Mouse (Mus musculus) bone marrow, adult 2 months (tissue): ENCODE measurements at regions not wholly inside any gene's neighbourhood (a gene's known extent, or its start where the extent isn't known, plus 50 kb on each side); places are given as distances from the start of the nearest gene placed in this dataset.

ENCODE experiments used
- H3K27ac ChIP-seq: fragments of 200-500 bp; 2 replicates; pipeline ENCODE4 v1.5.1; 2012; ENCODE audit warnings: low read depth, mild to moderate bottlenecking, control low read depth, inconsistent platforms, low read length; ENCODE audit not compliant: control insufficient read depth, poor library complexity, insufficient read depth
- H3K4me1 ChIP-seq: fragments of 200-500 bp; 2 replicates; pipeline ENCODE4 v1.6.1; 2011; ENCODE audit warnings: low read length; ENCODE audit not compliant: control insufficient read depth, insufficient read depth
- H3K4me3 ChIP-seq: fragments of 200-500 bp; replicated peaks from 2 replicates; pipeline ENCODE3; 2011; ENCODE audit warnings: mild to moderate bottlenecking, low read depth, low read length, control low read depth; ENCODE audit not compliant: control insufficient read depth
- CTCF ChIP-seq: fragments of 200-500 bp; IDR thresholded peaks from 2 replicates; pipeline ENCODE4 v1.5.1; 2011; ENCODE audit warnings: low read length, control low read depth; ENCODE audit not compliant: control insufficient read depth, insufficient read depth
- POLR2A ChIP-seq: fragments of 200-500 bp; IDR thresholded peaks from 2 replicates; pipeline ENCODE4 v1.6.1; 2011; ENCODE audit warnings: low read depth, mild to moderate bottlenecking, control low read depth, low read length, borderline replicate concordance; ENCODE audit not compliant: control insufficient read depth
- WGBS: fragments of 180-500 bp; shearing (Covaris S2); methylation state at CpG from one replicate; pipeline ENCODE4 v1.1.7; 2018; 5-methylcytosine and 5-hydroxymethylcytosine counted together

DNA sequence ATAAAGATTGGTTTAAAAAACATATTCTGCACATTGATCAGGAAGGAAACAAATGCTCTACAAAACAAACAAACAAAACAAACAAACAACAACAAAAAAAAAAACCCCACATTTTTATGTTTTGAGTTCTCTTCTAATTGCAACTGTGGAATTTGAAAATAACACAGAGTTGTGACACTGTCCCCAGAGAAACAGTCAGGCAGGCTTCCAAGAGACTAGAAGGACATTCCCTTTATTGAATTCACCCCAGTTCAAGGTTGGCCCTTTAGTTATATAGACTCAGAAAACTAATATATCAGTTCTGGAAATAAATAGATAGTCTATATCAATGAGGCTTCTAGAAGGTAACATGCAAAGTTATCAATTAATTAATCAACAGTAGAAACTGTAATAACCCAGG, 495.4 kb upstream of the Tusc1 start:
- Histone ChIP-seq H3K27ac (no peak overlapping the region), H3K4me1 (no peaks in the 10 kb centered on the region), H3K4me3 (no peak overlapping the region)
- TF ChIP-seq POLR2A (no peak), CTCF (no peak)

DNA sequence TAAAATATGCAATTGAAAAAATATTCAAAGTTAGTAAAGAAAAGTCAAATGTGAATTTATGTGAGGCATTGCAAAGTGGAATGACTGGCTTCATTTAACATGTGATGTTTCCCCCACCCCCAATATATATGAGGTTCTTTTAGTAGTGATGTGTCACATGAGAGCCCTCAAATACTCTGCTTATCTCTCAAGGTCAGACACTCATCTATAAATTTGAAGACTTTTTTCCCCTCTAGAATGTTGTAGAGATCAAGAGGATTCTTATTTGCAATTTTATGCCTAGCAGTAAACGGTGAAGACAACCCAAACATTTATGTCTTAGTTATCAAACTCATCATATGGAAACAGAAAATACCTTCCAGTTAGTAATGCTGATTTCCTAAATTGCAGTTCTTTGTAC, 457.8 kb upstream of the Tusc1 start:
- Histone ChIP-seq H3K27ac (no peak overlapping the region), H3K4me3 (no peak overlapping the region), H3K4me1 (no peaks in the 10 kb centered on the region)
- 67% methylated on average over 1 of the region's 1 CpGs for WGBS
- TF ChIP-seq CTCF = no peak
- TF ChIP-seq POLR2A = no peak

DNA sequence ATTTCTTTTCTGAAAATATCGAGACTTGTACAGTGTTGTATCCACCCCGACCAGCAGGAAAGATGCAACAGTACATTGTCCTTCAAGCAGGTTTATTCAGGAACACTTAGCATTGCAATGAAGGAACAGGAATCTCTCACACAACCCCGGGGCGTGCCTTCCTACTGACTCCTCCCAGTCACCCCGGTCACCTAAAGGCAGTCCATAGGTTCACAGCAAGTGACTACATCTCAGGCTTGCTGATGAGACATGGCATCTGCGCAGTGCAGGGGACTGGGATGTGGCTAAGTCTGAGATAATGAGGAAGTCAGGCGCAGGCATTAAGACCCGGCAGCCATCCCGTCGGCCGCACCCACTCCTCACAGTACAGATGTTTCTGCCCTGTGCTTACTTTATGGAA, 454.8 kb upstream of the Tusc1 start:
- Histone ChIP-seq H3K4me3 (no peak overlapping the region), H3K4me1 (no peaks in the 10 kb centered on the region), H3K27ac (no peak overlapping the region)
- no peak for TF ChIP-seq POLR2A
- no peak for TF ChIP-seq CTCF
- WGBS = 74% methylated on average over 11 of the region's 11 CpGs

DNA sequence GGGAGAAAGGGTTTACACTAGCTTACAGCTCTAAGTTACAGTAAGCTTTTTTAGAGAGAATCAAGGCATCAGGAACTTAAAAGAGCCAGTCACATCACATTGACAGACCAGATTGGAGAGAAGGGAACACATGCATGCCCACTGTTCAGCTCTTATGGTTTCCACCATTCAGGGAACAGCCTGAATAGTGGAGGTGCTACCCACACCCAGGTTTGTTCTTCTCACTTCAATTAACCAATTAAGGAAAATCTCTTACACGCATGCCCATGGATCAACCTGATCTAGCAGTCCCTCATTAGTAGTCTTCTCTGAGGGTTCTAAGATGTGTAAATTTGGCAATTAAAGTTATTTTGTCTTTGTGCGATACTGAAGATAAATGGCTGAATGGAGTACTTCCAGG, 419.2 kb upstream of the Tusc1 start:
- WGBS = 83% methylated on average over 2 of the region's 2 CpGs
- no peak overlapping the region for H3K27ac ChIP-seq
- H3K4me1 ChIP-seq = no peaks in the 10 kb centered on the region
- TF ChIP-seq POLR2A (no peak), CTCF (no peak)
- no peak overlapping the region for H3K4me3 ChIP-seq

DNA sequence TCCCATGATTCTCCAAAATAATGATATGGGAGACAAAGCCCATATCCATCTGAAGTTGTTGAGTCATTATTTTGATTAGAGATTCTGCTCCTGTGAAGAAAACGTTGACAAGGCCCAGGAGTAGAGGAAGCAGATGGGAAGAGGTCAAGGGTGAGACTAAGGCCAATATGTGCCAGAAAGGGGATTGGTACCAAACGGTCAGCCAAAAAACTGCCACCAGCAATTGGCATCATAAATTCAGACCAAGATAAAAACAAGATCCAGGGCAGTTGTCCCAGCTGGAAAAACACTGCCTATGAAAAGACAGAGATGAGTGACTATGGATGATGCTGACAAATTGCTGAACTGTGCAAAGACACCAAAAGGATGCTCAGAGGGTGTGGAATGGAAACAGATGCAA, 411.0 kb upstream of the Tusc1 start:
- H3K4me1 ChIP-seq = no peaks in the 10 kb centered on the region
- TF ChIP-seq POLR2A = no peak
- TF ChIP-seq CTCF = no peak
- no peak overlapping the region for H3K4me3 ChIP-seq
- WGBS = 52% methylated on average over 2 of the region's 2 CpGs
- H3K27ac ChIP-seq = no peak overlapping the region

DNA sequence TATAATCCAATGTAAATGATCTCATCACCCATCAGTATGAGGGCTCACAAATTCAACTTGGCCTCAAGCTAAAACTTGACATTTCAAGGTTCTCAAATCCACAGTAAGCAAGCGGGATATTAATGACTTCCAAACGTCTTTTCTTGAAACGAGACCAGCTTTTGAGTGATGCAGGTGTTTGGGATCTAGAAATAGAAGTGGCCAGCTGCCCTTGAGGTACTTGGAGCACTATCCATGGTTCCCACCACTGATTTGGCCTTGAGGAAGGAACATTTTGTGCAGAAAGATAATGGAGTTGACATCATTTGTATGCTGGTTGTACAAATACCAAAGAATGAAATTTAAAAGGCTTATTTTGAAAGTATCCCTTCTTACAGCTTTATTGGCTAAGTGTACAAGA, 378.4 kb upstream of the Tusc1 start:
- TF ChIP-seq POLR2A (no peak), CTCF (no peak)
- Histone ChIP-seq H3K27ac (no peak overlapping the region), H3K4me1 (no peaks in the 10 kb centered on the region), H3K4me3 (no peak overlapping the region)
- WGBS = 75% methylated on average over 3 of the region's 3 CpGs

DNA sequence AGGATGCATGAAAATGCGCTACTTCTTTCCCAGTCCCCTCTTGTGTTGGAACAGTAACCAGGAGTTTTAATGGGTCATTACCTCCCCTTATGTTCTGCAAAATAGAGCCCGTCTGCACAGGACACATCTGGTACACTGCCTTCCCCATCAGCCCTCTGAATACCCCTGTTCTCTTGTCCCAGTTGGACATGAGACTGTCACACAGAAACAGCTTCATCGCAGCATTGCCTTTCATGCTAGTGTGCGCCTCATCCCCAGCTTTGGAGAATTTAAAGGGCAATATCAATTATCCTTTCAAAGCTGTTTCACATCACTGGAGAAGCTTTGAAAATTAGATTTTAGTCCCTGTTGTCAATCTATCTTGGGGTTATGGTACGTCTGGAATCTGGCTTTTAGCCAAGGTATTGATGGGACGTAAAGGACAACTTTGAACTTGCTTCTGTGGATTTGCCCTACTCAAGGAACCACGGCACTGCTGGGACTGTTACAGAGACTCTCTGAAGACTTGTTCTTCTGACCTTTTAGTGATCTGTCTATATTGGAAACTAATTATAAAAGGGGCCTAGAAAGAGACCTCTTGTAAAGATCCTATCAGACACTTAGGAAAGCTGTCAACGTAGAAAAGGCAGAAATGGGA, 341.2 kb upstream of the Tusc1 start:
- 84% methylated on average over 8 of the region's 8 CpGs for WGBS
- no peak for TF ChIP-seq POLR2A
- TF ChIP-seq CTCF = no peak
- no peak overlapping the region for H3K4me3 ChIP-seq

DNA sequence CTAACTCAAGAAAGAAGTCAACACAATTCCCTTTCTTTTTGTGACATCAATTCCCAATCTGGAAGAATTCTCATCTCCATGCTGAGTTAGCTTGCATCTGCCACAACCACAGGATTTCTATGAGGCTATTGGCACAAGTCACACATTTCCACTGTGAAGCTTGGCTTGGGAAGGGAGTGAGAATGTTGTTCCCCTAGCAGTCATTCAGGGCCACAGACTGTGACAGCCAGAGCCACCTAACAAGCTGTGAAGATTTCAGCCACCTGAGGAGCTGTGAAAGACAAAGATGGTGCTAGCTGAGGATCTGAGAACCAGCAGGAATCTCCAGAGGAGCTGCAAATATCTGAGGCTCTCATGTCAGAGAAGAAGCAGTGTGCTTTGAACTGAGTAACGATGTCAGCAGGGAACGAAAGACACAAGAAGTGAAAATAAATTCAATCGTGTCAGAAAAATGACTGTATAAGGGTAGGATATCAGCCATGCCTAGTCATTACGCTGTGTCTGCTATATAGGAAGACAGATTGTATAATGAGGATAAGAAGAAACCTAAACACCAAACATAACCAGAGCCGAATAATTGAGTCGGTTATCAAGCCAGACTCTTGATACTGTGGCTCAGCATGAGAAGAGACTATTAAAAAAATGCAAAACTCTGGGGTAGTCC, 340.6 kb upstream of the Tusc1 start:
- WGBS = 79% methylated on average over 6 of the region's 6 CpGs
- Histone ChIP-seq H3K4me3 (no peak overlapping the region), H3K4me1 (no peaks in the 10 kb centered on the region), H3K27ac (no peak overlapping the region)
- TF ChIP-seq CTCF (no peak), POLR2A (no peak)

More for the DNA sequence above, 341.2 kb upstream of the Tusc1 start:
- no peak overlapping the region for H3K27ac ChIP-seq
- H3K4me1 ChIP-seq = no peaks in the 10 kb centered on the region

DNA sequence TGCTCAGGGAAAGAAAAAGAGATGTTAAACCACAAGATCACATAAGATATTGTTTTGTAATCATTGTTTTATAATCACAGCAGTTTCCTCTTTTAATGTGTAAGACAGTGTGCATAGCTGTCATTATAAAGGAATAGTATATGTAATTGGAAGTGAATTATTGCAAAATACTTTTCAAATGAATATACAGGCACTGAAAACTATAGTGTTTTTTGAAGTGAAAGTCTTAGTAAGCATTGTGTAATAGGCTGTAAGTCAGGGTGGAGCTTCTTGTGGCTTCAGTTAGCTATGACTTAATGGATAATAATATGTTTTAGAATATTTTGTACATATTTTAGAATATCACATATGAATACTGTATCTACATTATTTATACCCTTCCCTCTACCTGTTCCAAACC, 333.7 kb upstream of the Tusc1 start:
- no peak overlapping the region for H3K27ac ChIP-seq
- H3K4me1 ChIP-seq = no peaks in the 10 kb centered on the region; the same call in 1 of the 2 replicates
- H3K4me3 ChIP-seq = no peak overlapping the region
- TF ChIP-seq CTCF (no peak), POLR2A (no peak)
